Mouse (Mus musculus) retina, postnatal 7 days (tissue): ENCODE measurements around the gene Cggbp1.

ENCODE experiments used
- DNase-seq: peaks from one replicate; pipeline ENCODE4 v3.0.0-alpha.2; 2012; ENCODE audit warnings: low read depth, low spot score

The Cggbp1 gene

GRCm38 (mm10) chr16:64873416-64874305 lies 21.9 kb downstream of the Cggbp1 start:
- peak; percentile 24 for DNase-seq

- no peak for DNase-seq
Measured at GRCm38 (mm10) chr16:64875384-64875783, 23.6 kb downstream of the Cggbp1 start.

GRCm38 (mm10) chr16:64875822-64876221 lies 24.0 kb downstream of the Cggbp1 start:
- no peak for DNase-seq

GRCm38 (mm10) chr16:64876631-64877265 lies 25.0 kb downstream of the Cggbp1 start:
- DNase-seq, result no peak

- DNase-seq, result no peak
Measured at GRCm38 (mm10) chr16:64877314-64877713, 25.5 kb downstream of the Cggbp1 start.

- no peak for DNase-seq
Measured at GRCm38 (mm10) chr16:64878611-64879132, 26.9 kb downstream of the Cggbp1 start.

GRCm38 (mm10) chr16:64879735-64880134 lies 27.9 kb downstream of the Cggbp1 start:
- no peak for DNase-seq

- DNase-seq, result no peak
Measured at GRCm38 (mm10) chr16:64880986-64881385, 29.2 kb downstream of the Cggbp1 start.

GRCm38 (mm10) chr16:64881442-64881841 lies 29.6 kb downstream of the Cggbp1 start:
- DNase-seq, result no peak

- DNase-seq, result no peak
Measured at GRCm38 (mm10) chr16:64883896-64884295, 32.1 kb downstream of the Cggbp1 start.

- DNase-seq, result no peak
Measured at GRCm38 (mm10) chr16:64884420-64884838, 32.6 kb downstream of the Cggbp1 start.

GRCm38 (mm10) chr16:64885142-64885541 lies 33.3 kb downstream of the Cggbp1 start:
- DNase-seq, result no peak

- no peak for DNase-seq
Measured at GRCm38 (mm10) chr16:64885547-64885946, 33.8 kb downstream of the Cggbp1 start.

GRCm38 (mm10) chr16:64889496-64889895 lies 37.7 kb downstream of the Cggbp1 start:
- DNase-seq, result no peak

GRCm38 (mm10) chr16:64899084-64899483 lies 47.3 kb downstream of the Cggbp1 start:
- no peak for DNase-seq

GRCm38 (mm10) chr16:64903328-64903727 lies 51.5 kb downstream of the Cggbp1 start:
- DNase-seq, result no peak

- DNase-seq, result no peak
Measured at GRCm38 (mm10) chr16:64907112-64907511, 55.3 kb downstream of the Cggbp1 start.

GRCm38 (mm10) chr16:64908747-64909146 lies 57.0 kb downstream of the Cggbp1 start:
- DNase-seq, result no peak
